Mouse (Mus musculus) spleen, adult 2 months (tissue): ENCODE results near the gene Slc27a2.

Source experiments
- CTCF ChIP-seq: fragments of 200-500 bp; IDR thresholded peaks from 2 replicates; pipeline ENCODE4 v1.5.1; 2011; ENCODE audit warnings: mild to moderate bottlenecking, inconsistent platforms; ENCODE audit not compliant: insufficient read depth, insufficient read length, insufficient replicate concordance; ENCODE audit errors: extremely low read depth
- POLR2A ChIP-seq: fragments of 200-500 bp; IDR thresholded peaks from 2 replicates; pipeline ENCODE4 v1.6.1; 2011; ENCODE audit warnings: low read depth, low read length, inconsistent platforms

DNA sequence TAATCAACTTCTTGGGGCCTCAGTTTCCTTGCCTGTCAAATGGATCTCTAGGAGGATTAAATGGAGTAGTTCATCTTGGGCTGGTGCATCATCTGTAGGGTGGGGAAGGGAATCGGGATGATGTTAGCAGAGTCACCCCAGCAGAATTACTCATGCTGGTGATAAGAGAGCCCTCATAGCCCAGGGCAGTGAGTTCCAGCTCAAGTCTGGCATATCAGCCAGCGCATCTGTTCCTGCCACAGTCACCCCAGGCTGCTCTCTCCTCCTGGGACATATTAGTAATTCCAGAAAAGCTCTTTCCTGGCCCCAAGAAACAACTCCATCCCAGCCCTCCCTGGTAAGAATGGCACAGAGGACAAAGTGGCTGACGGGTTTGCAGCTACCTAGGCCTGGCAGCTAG is 63.1 kb downstream of the Slc27a2 start:
- no peak for TF ChIP-seq CTCF
- TF ChIP-seq POLR2A = no peak
